Mouse (Mus musculus): ENCODE data around the gene Tppp3. TPM values are rescaled to one million over a fixed set of nuclear protein-coding genes. Genes with fewer than 3 reads are reported as not detected.

Tppp3 gene
- polyA plus RNA-seq, 1 experiment, result 816 TPM

GRCm38 (mm10) chr8:105493495-105493894 lies 22.2 kb upstream of the Tppp3 start:
- WGBS, result 48% methylated on average over 3 of the region's 3 CpGs
- no peak overlapping the region for H3K4me3 ChIP-seq (replicated peaks; ENCODE audit: extremely low read depth, low read depth, low read length)
- H3K4me1 ChIP-seq (ENCODE audit: control insufficient read depth, insufficient read depth, low read length), result no peaks in the 10 kb centered on the region; the same call in 1 of the 2 replicates
- no peak for TF ChIP-seq CTCF (IDR thresholded peaks at IDR 0.05; ENCODE audit: insufficient read depth, low read length)
- no peak for TF ChIP-seq POLR2A (IDR thresholded peaks at IDR 0.05; ENCODE audit: borderline replicate concordance, extremely low read depth, low read depth, low read length)
- no peak for DNase-seq

GRCm38 (mm10) chr8:105489281-105489680 lies 18.0 kb upstream of the Tppp3 start:
- no peaks in the 10 kb centered on the region for H3K4me1 ChIP-seq (ENCODE audit: control insufficient read depth, insufficient read depth, low read length)
- TF ChIP-seq CTCF (IDR thresholded peaks at IDR 0.05; ENCODE audit: insufficient read depth, low read length), result no peak
- no peak for TF ChIP-seq POLR2A (IDR thresholded peaks at IDR 0.05; ENCODE audit: borderline replicate concordance, extremely low read depth, low read depth, low read length)

GRCm38 (mm10) chr8:105488082-105488481 lies 16.8 kb upstream of the Tppp3 start:
- H3K4me3 ChIP-seq (replicated peaks; ENCODE audit: extremely low read depth, low read depth, low read length), result no peak overlapping the region
- H3K4me1 ChIP-seq (ENCODE audit: control insufficient read depth, insufficient read depth, low read length), result no peaks in the 10 kb centered on the region
- 57% methylated on average over 3 of the region's 3 CpGs for WGBS
- no peak for TF ChIP-seq POLR2A (IDR thresholded peaks at IDR 0.05; ENCODE audit: borderline replicate concordance, extremely low read depth, low read depth, low read length)
- TF ChIP-seq CTCF (IDR thresholded peaks at IDR 0.05; ENCODE audit: insufficient read depth, low read length), result no peak
- no peak for DNase-seq

More at GRCm38 (mm10) chr8:105489281-105489680, 18.0 kb upstream of the Tppp3 start:
- WGBS, result 28% methylated on average over 1 of the region's 1 CpGs
- H3K4me3 ChIP-seq (replicated peaks; ENCODE audit: extremely low read depth, low read depth, low read length), result no peak overlapping the region
- DNase-seq, result no peak

GRCm38 (mm10) chr8:105484392-105484791 lies 13.1 kb upstream of the Tppp3 start:
- no peak overlapping the region for H3K4me3 ChIP-seq (replicated peaks; ENCODE audit: extremely low read depth, low read depth, low read length)
- no peak for TF ChIP-seq POLR2A (IDR thresholded peaks at IDR 0.05; ENCODE audit: borderline replicate concordance, extremely low read depth, low read depth, low read length)
- peak; percentile 65 for TF ChIP-seq CTCF (IDR thresholded peaks at IDR 0.05; ENCODE audit: insufficient read depth, low read length)
- no peaks in the 10 kb centered on the region for H3K4me1 ChIP-seq (ENCODE audit: control insufficient read depth, insufficient read depth, low read length)
- WGBS, result 65% methylated on average over 2 of the region's 2 CpGs
- DNase-seq, result no peak

GRCm38 (mm10) chr8:105484030-105484368 lies 12.7 kb upstream of the Tppp3 start:
- no peak overlapping the region for H3K4me3 ChIP-seq (replicated peaks; ENCODE audit: extremely low read depth, low read depth, low read length)
- DNase-seq, result no peak
- 62% methylated on average over 3 of the region's 3 CpGs for WGBS
- TF ChIP-seq POLR2A (IDR thresholded peaks at IDR 0.05; ENCODE audit: borderline replicate concordance, extremely low read depth, low read depth, low read length) (no peak), CTCF (IDR thresholded peaks at IDR 0.05; ENCODE audit: insufficient read depth, low read length) (no peak)
- no peaks in the 10 kb centered on the region for H3K4me1 ChIP-seq (ENCODE audit: control insufficient read depth, insufficient read depth, low read length)

- DNase-seq, result no peak
- peak; percentile 46 for TF ChIP-seq CTCF (IDR thresholded peaks at IDR 0.05; ENCODE audit: insufficient read depth, low read length)
- no peak for TF ChIP-seq POLR2A (IDR thresholded peaks at IDR 0.05; ENCODE audit: borderline replicate concordance, extremely low read depth, low read depth, low read length)
- no peak overlapping the region for H3K4me3 ChIP-seq (replicated peaks; ENCODE audit: extremely low read depth, low read depth, low read length)
- H3K4me1 ChIP-seq (ENCODE audit: control insufficient read depth, insufficient read depth, low read length), result no peaks in the 10 kb centered on the region
- 53% methylated on average over 14 of the region's 14 CpGs for WGBS
Observed at GRCm38 (mm10) chr8:105483212-105484029, 12.1 kb upstream of the Tppp3 start.

GRCm38 (mm10) chr8:105482123-105482522 lies 10.8 kb upstream of the Tppp3 start:
- no peaks in the 10 kb centered on the region for H3K4me1 ChIP-seq (ENCODE audit: control insufficient read depth, insufficient read depth, low read length)
- DNase-seq, result no peak
- H3K4me3 ChIP-seq (replicated peaks; ENCODE audit: extremely low read depth, low read depth, low read length), result no peak overlapping the region
- TF ChIP-seq POLR2A (IDR thresholded peaks at IDR 0.05; ENCODE audit: borderline replicate concordance, extremely low read depth, low read depth, low read length) (no peak), CTCF (IDR thresholded peaks at IDR 0.05; ENCODE audit: insufficient read depth, low read length) (no peak)
- WGBS, result 85% methylated on average over 8 of the region's 8 CpGs

- no peak for TF ChIP-seq POLR2A (IDR thresholded peaks at IDR 0.05; ENCODE audit: borderline replicate concordance, extremely low read depth, low read depth, low read length)
- peak; percentile 60 for TF ChIP-seq CTCF (IDR thresholded peaks at IDR 0.05; ENCODE audit: insufficient read depth, low read length)
- 64% methylated on average over 6 of the region's 6 CpGs for WGBS
- H3K4me1 ChIP-seq (ENCODE audit: control insufficient read depth, insufficient read depth, low read length), result no peaks in the 10 kb centered on the region; the same call in 1 of the 2 replicates
- H3K4me3 ChIP-seq (replicated peaks; ENCODE audit: extremely low read depth, low read depth, low read length), result no peak overlapping the region
- DNase-seq, result no peak
Observed at GRCm38 (mm10) chr8:105481453-105481852, 10.1 kb upstream of the Tppp3 start.

GRCm38 (mm10) chr8:105481013-105481412 lies 9.7 kb upstream of the Tppp3 start:
- WGBS, result 47% methylated on average over 2 of the region's 2 CpGs
- no peak for DNase-seq
- H3K4me1 ChIP-seq (ENCODE audit: control insufficient read depth, insufficient read depth, low read length), result no peaks in the 10 kb centered on the region; the same call in 1 of the 2 replicates
- no peak for TF ChIP-seq POLR2A (IDR thresholded peaks at IDR 0.05; ENCODE audit: borderline replicate concordance, extremely low read depth, low read depth, low read length)
- TF ChIP-seq CTCF (IDR thresholded peaks at IDR 0.05; ENCODE audit: insufficient read depth, low read length), result no peak
- H3K4me3 ChIP-seq (replicated peaks; ENCODE audit: extremely low read depth, low read depth, low read length), result no peak overlapping the region

GRCm38 (mm10) chr8:105477792-105478191 lies 6.5 kb upstream of the Tppp3 start:
- WGBS, result 69% methylated on average over 3 of the region's 3 CpGs
- peaks cover 14% of the 10 kb centered on the region for H3K4me1 ChIP-seq (ENCODE audit: control insufficient read depth, insufficient read depth, low read length)
- no peak overlapping the region for H3K4me3 ChIP-seq (replicated peaks; ENCODE audit: extremely low read depth, low read depth, low read length)
- TF ChIP-seq POLR2A (IDR thresholded peaks at IDR 0.05; ENCODE audit: borderline replicate concordance, extremely low read depth, low read depth, low read length), result no peak
- TF ChIP-seq CTCF (IDR thresholded peaks at IDR 0.05; ENCODE audit: insufficient read depth, low read length), result no peak
- DNase-seq, result no peak
